Mouse (Mus musculus): ENCODE results near the gene St3gal4. TPM values are rescaled to one million over a fixed set of nuclear protein-coding genes. Genes with fewer than 3 reads are reported as not detected.

Gene St3gal4
- total and polyA plus RNA-seq, 2 experiments from 2014 or later: 19.6 to 29.8 TPM

GRCm38 (mm10) chr9:35131637-35132397, 12.7 kb upstream of the St3gal4 start:
- Histone ChIP-seq H3K36me3 (ENCODE audit: insufficient read depth, low read length) (peaks cover 13% of the 10 kb centered on the region), H3K4me3 (ENCODE audit: low read depth, low read length) (no peak overlapping the region), H3K9me3 (ENCODE audit: low read length) (no peaks in the 10 kb centered on the region), H3K4me1 (ENCODE audit: insufficient read depth, low read length) (no peaks in the 10 kb centered on the region), H3K27ac (ENCODE audit: low read depth, low read length) (no peak overlapping the region), H3K27me3 (ENCODE audit: insufficient read depth, low read length) (no peaks in the 10 kb centered on the region), H3K9ac (replicated peaks; ENCODE audit: low read length, poor library complexity, severe bottlenecking) (no peak overlapping the region), H3K4me2 (ENCODE audit: low read depth, low read length, poor library complexity, severe bottlenecking) (no peak overlapping the region)
- ATAC-seq (ENCODE audit: low FRiP score): no peak
- 86% methylated on average over 16 of the region's 16 CpGs for WGBS
- TF ChIP-seq CTCF (IDR thresholded peaks at IDR 0.05): no peak
- DNase-seq (ENCODE audit: low spot score): no peak

- Histone ChIP-seq H3K4me2 (ENCODE audit: low read depth, low read length, poor library complexity, severe bottlenecking) (no peak overlapping the region), H3K4me1 (ENCODE audit: insufficient read depth, low read length) (no peaks in the 10 kb centered on the region), H3K9ac (replicated peaks; ENCODE audit: low read length, poor library complexity, severe bottlenecking) (no peak overlapping the region), H3K27ac (ENCODE audit: low read depth, low read length) (no peak overlapping the region), H3K27me3 (ENCODE audit: insufficient read depth, low read length) (no peaks in the 10 kb centered on the region), H3K36me3 (ENCODE audit: insufficient read depth, low read length) (peaks cover 14% of the 10 kb centered on the region), H3K4me3 (ENCODE audit: low read depth, low read length) (no peak overlapping the region), H3K9me3 (ENCODE audit: low read length) (no peaks in the 10 kb centered on the region)
- no peak for ATAC-seq (ENCODE audit: low FRiP score)
- WGBS: 92% methylated on average over 9 of the region's 9 CpGs
- TF ChIP-seq CTCF (IDR thresholded peaks at IDR 0.05): no peak
- DNase-seq (ENCODE audit: low spot score): no peak
Observed at GRCm38 (mm10) chr9:35128995-35129418, 9.9 kb upstream of the St3gal4 start.

- no peak overlapping the region for H3K27ac ChIP-seq (ENCODE audit: low read depth, low read length)
- H3K9me3 ChIP-seq (ENCODE audit: low read length): no peaks in the 10 kb centered on the region
- no peaks in the 10 kb centered on the region for H3K27me3 ChIP-seq (ENCODE audit: insufficient read depth, low read length)
- H3K36me3 ChIP-seq (ENCODE audit: insufficient read depth, low read length): peaks cover 16% of the 10 kb centered on the region
- no peak for TF ChIP-seq CTCF (IDR thresholded peaks at IDR 0.05)
- no peaks in the 10 kb centered on the region for H3K4me1 ChIP-seq (ENCODE audit: insufficient read depth, low read length)
- ATAC-seq (ENCODE audit: low FRiP score) (no peak), DNase-seq (ENCODE audit: low spot score) (no peak)
- no peak overlapping the region for H3K9ac ChIP-seq (replicated peaks; ENCODE audit: low read length, poor library complexity, severe bottlenecking)
- 99% methylated on average over 3 of the region's 3 CpGs for WGBS
- H3K4me3 ChIP-seq (ENCODE audit: low read depth, low read length): no peak overlapping the region
- no peak overlapping the region for H3K4me2 ChIP-seq (ENCODE audit: low read depth, low read length, poor library complexity, severe bottlenecking)
Observed at GRCm38 (mm10) chr9:35128564-35128963, 9.5 kb upstream of the St3gal4 start.

GRCm38 (mm10) chr9:35127561-35127960, 8.5 kb upstream of the St3gal4 start:
- H3K27me3 ChIP-seq (ENCODE audit: insufficient read depth, low read length): no peaks in the 10 kb centered on the region
- no peak for ATAC-seq (ENCODE audit: low FRiP score)
- no peak for DNase-seq (ENCODE audit: low spot score)
- no peaks in the 10 kb centered on the region for H3K4me1 ChIP-seq (ENCODE audit: insufficient read depth, low read length)
- no peaks in the 10 kb centered on the region for H3K9me3 ChIP-seq (ENCODE audit: low read length)
- WGBS: 94% methylated on average over 5 of the region's 5 CpGs
- H3K27ac ChIP-seq (ENCODE audit: low read depth, low read length): no peak overlapping the region
- no peak overlapping the region for H3K9ac ChIP-seq (replicated peaks; ENCODE audit: low read length, poor library complexity, severe bottlenecking)
- H3K36me3 ChIP-seq (ENCODE audit: insufficient read depth, low read length): peaks cover 18% of the 10 kb centered on the region
- TF ChIP-seq CTCF (IDR thresholded peaks at IDR 0.05): no peak
- H3K4me3 ChIP-seq (ENCODE audit: low read depth, low read length): no peak overlapping the region
- H3K4me2 ChIP-seq (ENCODE audit: low read depth, low read length, poor library complexity, severe bottlenecking): no peak overlapping the region

- no peak for ATAC-seq (ENCODE audit: low FRiP score)
- no peak overlapping the region for H3K4me2 ChIP-seq (ENCODE audit: low read depth, low read length, poor library complexity, severe bottlenecking)
- 86% methylated on average over 6 of the region's 6 CpGs for WGBS
- TF ChIP-seq CTCF (IDR thresholded peaks at IDR 0.05): no peak
- no peaks in the 10 kb centered on the region for H3K9me3 ChIP-seq (ENCODE audit: low read length)
- no peaks in the 10 kb centered on the region for H3K27me3 ChIP-seq (ENCODE audit: insufficient read depth, low read length)
- H3K36me3 ChIP-seq (ENCODE audit: insufficient read depth, low read length): peaks cover 18% of the 10 kb centered on the region
- H3K27ac ChIP-seq (ENCODE audit: low read depth, low read length): no peak overlapping the region
- H3K4me1 ChIP-seq (ENCODE audit: insufficient read depth, low read length): no peaks in the 10 kb centered on the region
- DNase-seq (ENCODE audit: low spot score): no peak
- H3K4me3 ChIP-seq (ENCODE audit: low read depth, low read length): no peak overlapping the region
- H3K9ac ChIP-seq (replicated peaks; ENCODE audit: low read length, poor library complexity, severe bottlenecking): no peak overlapping the region
Observed at GRCm38 (mm10) chr9:35127147-35127546, 8.1 kb upstream of the St3gal4 start.

GRCm38 (mm10) chr9:35124678-35124955, 5.5 kb upstream of the St3gal4 start:
- Histone ChIP-seq H3K27me3 (ENCODE audit: insufficient read depth, low read length) (no peaks in the 10 kb centered on the region), H3K27ac (ENCODE audit: low read depth, low read length) (no peak overlapping the region), H3K9ac (replicated peaks; ENCODE audit: low read length, poor library complexity, severe bottlenecking) (no peak overlapping the region), H3K36me3 (ENCODE audit: insufficient read depth, low read length) (peaks cover 18% of the 10 kb centered on the region), H3K9me3 (ENCODE audit: low read length) (no peaks in the 10 kb centered on the region), H3K4me1 (ENCODE audit: insufficient read depth, low read length) (no peaks in the 10 kb centered on the region), H3K4me2 (ENCODE audit: low read depth, low read length, poor library complexity, severe bottlenecking) (no peak overlapping the region), H3K4me3 (ENCODE audit: low read depth, low read length) (no peak overlapping the region)
- DNase-seq (ENCODE audit: low spot score): no peak
- TF ChIP-seq CTCF (IDR thresholded peaks at IDR 0.05): no peak
- ATAC-seq (ENCODE audit: low FRiP score): no peak
- 96% methylated on average over 8 of the region's 8 CpGs for WGBS
